In genomic region chr13:54367758-54368157, GRCm38 (mm10) we compare ENCODE assay signal across 9 mouse cellular contexts. TPM values are rescaled to one million over a fixed set of nuclear protein-coding genes. Genes with fewer than 3 reads are reported as not detected.
DNase-seq lines count a peak whose midpoint lies in the region; ATAC-seq and TF ChIP-seq lines count a peak whose summit lies in the region.
"Had no signal": no experiment of that assay in that cellular context is flagged by ENCODE, and none has a peak within 500 bp of the region (broad histone marks: within the 10 kb centered on the region; RNA-seq: fewer than 3 reads in every experiment).

No protein-coding gene starts in this region.

- no peak overlapping the region for H3K4me3 ChIP-seq in kidney, embryonic 15.5 days (replicated peaks)
- no peak overlapping the region for H3K4me3 ChIP-seq in stomach, postnatal 0 days (ENCODE audit: low read depth, low read length)
- no peak overlapping the region for H3K4me3 ChIP-seq in neural tube, embryonic 15.5 days (replicated peaks)
- H3K4me3 ChIP-seq: embryonic facial prominence, embryonic 13.5 days had no signal

- TF ChIP-seq CTCF in stomach, postnatal 0 days (IDR thresholded peaks at IDR 0.05; ENCODE audit: low read depth): peak; percentile 55

- H3K4me2 ChIP-seq in kidney, embryonic 15.5 days: no peak overlapping the region
- no peak overlapping the region for H3K4me2 ChIP-seq in stomach, postnatal 0 days (replicated peaks; ENCODE audit: low read depth)
- no peak overlapping the region for H3K4me2 ChIP-seq in neural tube, embryonic 15.5 days
- H3K4me2 ChIP-seq: embryonic facial prominence, embryonic 13.5 days had no signal

- TF ChIP-seq EP300 in stomach, postnatal 0 days (optimal IDR thresholded peaks at IDR 0.05): no peak

- peaks cover 30% of the 10 kb centered on the region for H3K27me3 ChIP-seq in kidney, embryonic 15.5 days
- H3K27me3 ChIP-seq in stomach, postnatal 0 days (ENCODE audit: control insufficient read depth, insufficient read depth, low read length): no peaks in the 10 kb centered on the region; the same call in 1 of the 2 replicates
- H3K27me3 ChIP-seq in neural tube, embryonic 15.5 days (replicated peaks): peaks cover 12% of the 10 kb centered on the region; the same call in 1 of the 2 replicates

- 76% methylated on average over 6 of the region's 6 CpGs for WGBS in kidney, embryonic 15.5 days
- WGBS in stomach, postnatal 0 days: 77% methylated on average over 6 of the region's 6 CpGs
- WGBS in neural tube, embryonic 15.5 days: 56% methylated on average over 6 of the region's 6 CpGs

- peaks cover 26% of the 10 kb centered on the region for H3K4me1 ChIP-seq in kidney, embryonic 15.5 days
- H3K4me1 ChIP-seq in stomach, postnatal 0 days (replicated peaks; ENCODE audit: control insufficient read depth, insufficient read depth): 0 out of 2 replicates have a peak, but pooled peaks cover 2% of the 10 kb centered on the region
- H3K4me1 ChIP-seq in neural tube, embryonic 15.5 days: peaks cover 29% of the 10 kb centered on the region

- no peak for ATAC-seq in kidney, embryonic 15.5 days (replicated peaks; ENCODE audit: low FRiP score)
- ATAC-seq in stomach, postnatal 0 days (ENCODE audit: low FRiP score, low TSS enrichment): no peak
- no peak for ATAC-seq in neural tube, embryonic 15.5 days (ENCODE audit: low FRiP score)

- no peaks in the 10 kb centered on the region for H3K9me3 ChIP-seq in kidney, embryonic 15.5 days (replicated peaks)
- no peaks in the 10 kb centered on the region for H3K9me3 ChIP-seq in stomach, postnatal 0 days (ENCODE audit: control insufficient read depth, low read length)
- H3K9me3 ChIP-seq in neural tube, embryonic 15.5 days (replicated peaks): no peaks in the 10 kb centered on the region
- H3K9me3 ChIP-seq: embryonic facial prominence, embryonic 13.5 days had no signal

- H3K9ac ChIP-seq in kidney, embryonic 15.5 days: no peak overlapping the region
- H3K9ac ChIP-seq in stomach, postnatal 0 days (ENCODE audit: low read length): no peak overlapping the region
- H3K9ac ChIP-seq in neural tube, embryonic 15.5 days (replicated peaks): no peak overlapping the region
- H3K9ac ChIP-seq: embryonic facial prominence, embryonic 13.5 days had no signal

- peak; percentile 22 to 28 for DNase-seq in kidney, postnatal 4 days
- DNase-seq in right cerebral cortex, postnatal 4 days: peak; percentile 59
- no peak for DNase-seq in right cerebral cortex, adult 2 months (ENCODE audit: low spot score in 2 of 2)
- DNase-seq in cerebellum, adult 18-20 months: peak; percentile 71 to 76
- DNase-seq in stomach, postnatal 0 days (ENCODE audit: low spot score): no peak
- DNase-seq: gastrocnemius, postnatal 36 days had no signal

- H3K27ac ChIP-seq in kidney, embryonic 15.5 days: no peak overlapping the region
- no peak overlapping the region for H3K27ac ChIP-seq in stomach, postnatal 0 days (replicated peaks)
- no peak overlapping the region for H3K27ac ChIP-seq in neural tube, embryonic 15.5 days (replicated peaks)
- H3K27ac ChIP-seq: embryonic facial prominence, embryonic 13.5 days had no signal

- H3K36me3 ChIP-seq in kidney, embryonic 15.5 days: no peaks in the 10 kb centered on the region
- no peaks in the 10 kb centered on the region for H3K36me3 ChIP-seq in stomach, postnatal 0 days (ENCODE audit: control insufficient read depth, insufficient read depth, low read length)
- no peaks in the 10 kb centered on the region for H3K36me3 ChIP-seq in neural tube, embryonic 15.5 days
- H3K36me3 ChIP-seq: embryonic facial prominence, embryonic 13.5 days had no signal

RNA-seq across cellular contexts. Expression of gene Cplx2, which starts 3.4 kb away (rescaled TPM):
- polyA plus RNA-seq in kidney, embryonic 15.5 days (2015; fragmentation: Nextera tagmentation; extraction: Ambion mirVana): 4.0 and 5.3 TPM in 2 replicates
- polyA plus RNA-seq in stomach, postnatal 0 days (2015; fragmentation: Nextera tagmentation; extraction: Ambion mirVana): 1.8 and 1.9 TPM in 2 replicates
- polyA plus RNA-seq in neural tube, embryonic 15.5 days (2015; fragmentation: Nextera tagmentation; extraction: Ambion mirVana): 19.8 and 20.0 TPM in 2 replicates

Comparison
In these comparisons a context has a peak if more than half of its experiments do, and no peak if none do; other contexts are left out.
1. DNase-seq: peak in kidney, postnatal 4 days (2 of 2), right cerebral cortex, postnatal 4 days (single experiment) and cerebellum, adult 18-20 months (2 of 2); none in right cerebral cortex, adult 2 months (0 of 2) and stomach, postnatal 0 days (single experiment).